8 mouse cellular contexts compared by ENCODE assay signal in the genomic region with DNA sequence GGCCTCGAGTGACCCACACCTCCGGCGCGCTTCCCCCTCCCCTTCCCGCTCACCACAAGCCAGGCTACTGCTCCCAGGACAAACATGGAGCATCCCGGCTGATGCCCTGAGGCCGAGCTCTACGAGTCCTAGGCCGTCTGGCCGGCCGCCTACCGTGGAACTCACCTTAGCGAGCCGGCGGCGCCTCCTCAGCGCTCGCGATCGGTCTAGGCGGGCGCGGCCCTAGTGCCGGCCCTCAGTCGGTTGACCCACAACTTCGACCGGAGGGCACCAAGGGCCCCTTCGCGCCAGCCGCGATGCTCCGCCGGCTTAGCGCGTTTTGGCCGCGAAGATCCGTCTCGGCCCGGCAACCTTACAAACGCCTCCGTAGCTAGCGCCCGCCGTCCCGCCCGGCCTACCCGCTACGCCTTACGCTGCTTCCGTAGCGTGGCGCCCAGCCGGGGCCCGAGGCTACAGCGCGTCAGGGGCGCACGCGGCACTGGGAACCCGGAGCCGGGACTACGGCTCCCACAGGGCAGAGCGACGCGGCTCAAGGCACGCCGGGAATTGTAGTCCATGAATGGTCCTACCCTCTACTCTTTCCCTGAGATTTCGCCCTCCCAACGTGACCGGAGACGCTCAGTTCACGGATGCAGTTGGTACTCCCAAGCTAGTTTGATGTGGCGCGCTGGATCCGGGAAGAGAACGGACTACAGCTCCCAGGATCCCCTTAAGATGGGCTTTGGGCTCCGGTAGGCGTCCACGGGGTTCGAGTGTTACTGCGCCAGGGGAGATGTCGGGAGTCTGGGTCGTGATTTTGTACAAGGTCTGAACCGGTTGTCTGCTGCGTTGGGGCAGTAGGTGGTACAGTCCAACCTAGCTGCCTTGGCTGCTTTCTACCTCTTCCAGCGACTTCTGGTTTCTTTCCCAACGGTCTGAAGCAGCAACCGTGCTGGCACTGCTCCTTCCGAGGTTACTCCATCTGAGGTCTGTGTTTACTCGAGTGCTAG. TPM values are rescaled to one million over a fixed set of nuclear protein-coding genes. Genes with fewer than 3 reads are reported as not detected.
A peak's percentile ranks its signal among the peaks of the same experiment; 100 is the strongest.
DNase-seq lines count a peak whose midpoint lies in the region; ATAC-seq lines count a peak whose summit lies in the region.

A gene (minus strand): TSS at position 491 of the 989 bp plus-strand sequence.

- peaks cover 22% of the 10 kb centered on the region for H3K36me3 ChIP-seq in hindbrain, embryonic 14.5 days (replicated peaks; ENCODE audit: control insufficient read depth, insufficient read depth)

- peak within 1 kb of the TSS; percentile 90 for H3K4me3 ChIP-seq in hindbrain, embryonic 14.5 days (replicated peaks; ENCODE audit: low read length)

- peak within 1 kb of the TSS; percentile 91 for H3K9ac ChIP-seq in hindbrain, embryonic 14.5 days

- H3K9me3 ChIP-seq in hindbrain, embryonic 14.5 days (ENCODE audit: control insufficient read depth, low read length): no peaks in the 10 kb centered on the region

- ATAC-seq in hindbrain, embryonic 14.5 days (ENCODE audit: low FRiP score): peak; percentile 98

- no peaks in the 10 kb centered on the region for H3K27me3 ChIP-seq in hindbrain, embryonic 14.5 days (ENCODE audit: control insufficient read depth, insufficient read depth, low read length)

- under 1% methylated on average over 91 of the region's 91 CpGs for WGBS in hindbrain, embryonic 14.5 days

- H3K27ac ChIP-seq in hindbrain, embryonic 14.5 days: peak within 1 kb of the TSS; percentile 89

- peak; percentile 98 for DNase-seq in R1 (ENCODE audit: low read depth, low spot score)
- peak; percentile 95 to 97 for DNase-seq in cerebellum, postnatal 25 days
- DNase-seq in frontal cortex, postnatal 25 days (ENCODE audit: low spot score in 2 of 2): peak; percentile 86 to 93
- peak; percentile 97 for DNase-seq in hindbrain, embryonic 14.5 days (ENCODE audit: low spot score)
- peak; percentile 95 for DNase-seq in layer of hippocampus, postnatal 36 days
- peak; percentile 96 for DNase-seq in lung, postnatal 36 days
- DNase-seq in retina, postnatal 1 day: peak; percentile 97
- peak; percentile 82 to 89 for DNase-seq in urinary bladder, adult 18-20 months (ENCODE audit: low spot score in 2 of 2)

- peaks cover 20% of the 10 kb centered on the region for H3K4me1 ChIP-seq in hindbrain, embryonic 14.5 days (replicated peaks; ENCODE audit: control insufficient read depth, insufficient read depth, low read length)

- peak within 1 kb of the TSS; percentile 86 for H3K4me2 ChIP-seq in hindbrain, embryonic 14.5 days (replicated peaks)

RNA-seq across cellular contexts. Expression of the gene that starts here (rescaled TPM):
- polyA plus RNA-seq in hindbrain, embryonic 14.5 days (2014; fragmentation: Nextera tagmentation; extraction: Ambion mirVana): 21.5 and 27.5 TPM in 2 replicates
- total RNA-seq in layer of hippocampus, postnatal 36 days (2021): 10 to 100 TPM; 52.5 to 60.2 TPM

Comparison
In these comparisons a context has a peak if more than half of its experiments do, and no peak if none do; other contexts are left out.
1. Peak in every context shown above with its lines: DNase-seq, ATAC-seq, H3K4me3 ChIP-seq and H3K27ac ChIP-seq.